ENCODE assay signal across 9 mouse cellular contexts in genomic region chr16:57157076-57157475, GRCm38 (mm10).
"Had no signal": no experiment of that assay in that cellular context is flagged by ENCODE, and none has a peak within 500 bp of the region (broad histone marks: within the 10 kb centered on the region; RNA-seq: fewer than 3 reads in every experiment).

No protein-coding gene starts in this region.

- H3K9ac ChIP-seq: intestine, embryonic 15.5 days; limb, embryonic 13.5 days; liver, embryonic 13.5 days; midbrain, embryonic 13.5 days; neural tube, embryonic 12.5 days had no signal

- H3K27ac ChIP-seq: intestine, embryonic 15.5 days; limb, embryonic 13.5 days; liver, embryonic 13.5 days; midbrain, embryonic 13.5 days; neural tube, embryonic 12.5 days had no signal

- H3K4me3 ChIP-seq: intestine, embryonic 15.5 days; limb, embryonic 13.5 days; liver, embryonic 13.5 days; midbrain, embryonic 13.5 days; neural tube, embryonic 12.5 days had no signal

- H3K27me3 ChIP-seq: intestine, embryonic 15.5 days; limb, embryonic 13.5 days; liver, embryonic 13.5 days; midbrain, embryonic 13.5 days; neural tube, embryonic 12.5 days had no signal

- H3K4me2 ChIP-seq: intestine, embryonic 15.5 days; limb, embryonic 13.5 days; liver, embryonic 13.5 days; midbrain, embryonic 13.5 days; neural tube, embryonic 12.5 days had no signal

- DNase-seq: left cerebral cortex, postnatal 4 days; liver, embryonic 13.5 days; lung, adult 18-20 months; thymus, adult 18-20 months; thymus, postnatal 14 days had no signal

- H3K9me3 ChIP-seq: intestine, embryonic 15.5 days; limb, embryonic 13.5 days; liver, embryonic 13.5 days; midbrain, embryonic 13.5 days; neural tube, embryonic 12.5 days had no signal

- H3K4me1 ChIP-seq: intestine, embryonic 15.5 days; limb, embryonic 13.5 days; midbrain, embryonic 13.5 days; neural tube, embryonic 12.5 days had no signal
